Mouse (Mus musculus) liver, embryonic 16.5 days (tissue): ENCODE data around the gene Asf1b. TPM values are rescaled to one million over a fixed set of nuclear protein-coding genes. Genes with fewer than 3 reads are reported as not detected.
A peak's percentile ranks its signal among the peaks of the same experiment; 100 is the strongest.
"Not testable (repeated sequence)": the region's sequence is repeated elsewhere in the genome, so short reads cannot be mapped to it uniquely, and the experiment has no call there.

ENCODE experiments used
- ATAC-seq: fragments of 200-750 bp; cut with Nextera tagmentation; 2 replicates; pipeline ENCODE4 v1.8.0; 2017; ENCODE audit warnings: low read depth, mild to moderate bottlenecking, moderate number of reproducible peaks, moderate library complexity
- H3K27ac ChIP-seq: fragments of 300-500 bp; sonication (generic); 2 replicates; pipeline ENCODE4 v1.5.1; 2014; ENCODE audit warnings: mild to moderate bottlenecking, low read length
- H3K27me3 ChIP-seq: fragments of 300-500 bp; sonication (generic); 2 replicates; pipeline ENCODE4 v1.6.1; 2014; ENCODE audit warnings: low read depth, low read length, mixed read lengths; ENCODE audit not compliant: control insufficient read depth, insufficient read depth
- H3K36me3 ChIP-seq: fragments of 300-500 bp; sonication (generic); 2 replicates; pipeline ENCODE4 v1.6.1; 2014; ENCODE audit warnings: mild to moderate bottlenecking; ENCODE audit not compliant: control insufficient read depth, insufficient read depth
- H3K4me1 ChIP-seq: fragments of 300-500 bp; sonication (generic); 2 replicates; pipeline ENCODE4 v1.6.1; 2014; ENCODE audit warnings: low read depth, low read length, mixed read lengths; ENCODE audit not compliant: control insufficient read depth
- H3K4me2 ChIP-seq: fragments of 300-500 bp; sonication (generic); 2 replicates; pipeline ENCODE4 v1.6.1; 2014; ENCODE audit warnings: low read depth, low read length, mixed read lengths
- H3K4me3 ChIP-seq: fragments of 300-500 bp; sonication (generic); 2 replicates; pipeline ENCODE4 v1.5.1; 2014; ENCODE audit warnings: low read depth, mild to moderate bottlenecking, low read length
- H3K9ac ChIP-seq: fragments of 300-500 bp; sonication (generic); 2 replicates; pipeline ENCODE4 v1.6.1; 2014; ENCODE audit warnings: low read depth, low read length
- H3K9me3 ChIP-seq: fragments of 300-500 bp; sonication (generic); replicated peaks from 2 replicates; pipeline ENCODE4 v1.6.1; 2016; ENCODE audit warnings: low read length; ENCODE audit not compliant: control insufficient read depth
- WGBS: fragments of 180-500 bp; shearing (Covaris S2); extraction: QIAGEN DNeasy Blood & Tissue Kit; methylation state at CpG from one replicate; pipeline ENCODE4 v1.1.7; 2014; ENCODE audit not compliant: insufficient replicate concordance; 5-methylcytosine and 5-hydroxymethylcytosine counted together
- polyA plus RNA-seq: library from polyadenylated mRNA; unstranded; fragments of >200 nt; fragmentation: Nextera tagmentation; extraction: Ambion mirVana; gene quantifications from 2 replicates; pipeline ENCODE4 v1.2.1, GENCODE M21; 2015

Gene Asf1b
- polyA plus RNA-seq, 1 experiment from 2014 or later: 110 TPM

DNA sequence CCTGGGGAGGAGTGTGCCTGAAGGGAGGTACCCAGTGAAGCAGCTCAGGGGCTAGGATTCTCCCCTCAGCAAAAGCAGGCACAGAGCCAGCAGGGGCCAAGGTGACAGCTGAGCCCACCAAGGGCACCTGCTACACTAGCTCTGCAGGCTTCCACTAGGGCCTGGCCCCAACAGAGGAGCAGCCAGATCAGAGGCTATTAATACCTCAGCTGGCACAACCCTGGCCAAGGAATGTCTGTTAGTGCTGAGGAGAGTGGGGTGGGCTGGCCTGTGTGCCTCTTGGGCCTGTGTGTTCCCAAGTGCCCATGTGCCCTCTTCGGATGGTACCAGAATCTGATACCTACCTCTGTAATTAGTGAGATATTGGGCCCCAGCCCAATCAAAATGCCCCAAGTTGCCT is 24.9 kb downstream of the Asf1b start:
- no peaks in the 10 kb centered on the region for H3K27me3 ChIP-seq
- peaks cover 10% of the 10 kb centered on the region for H3K36me3 ChIP-seq
- no peak overlapping the region for H3K27ac ChIP-seq
- ATAC-seq: no peak
- no peak overlapping the region for H3K4me2 ChIP-seq
- no peak overlapping the region for H3K4me3 ChIP-seq
- 57% methylated on average over 1 of the region's 1 CpGs for WGBS
- H3K9me3 ChIP-seq: no peaks in the 10 kb centered on the region
- H3K9ac ChIP-seq: no peak overlapping the region
- peaks cover 15% of the 10 kb centered on the region for H3K4me1 ChIP-seq

DNA sequence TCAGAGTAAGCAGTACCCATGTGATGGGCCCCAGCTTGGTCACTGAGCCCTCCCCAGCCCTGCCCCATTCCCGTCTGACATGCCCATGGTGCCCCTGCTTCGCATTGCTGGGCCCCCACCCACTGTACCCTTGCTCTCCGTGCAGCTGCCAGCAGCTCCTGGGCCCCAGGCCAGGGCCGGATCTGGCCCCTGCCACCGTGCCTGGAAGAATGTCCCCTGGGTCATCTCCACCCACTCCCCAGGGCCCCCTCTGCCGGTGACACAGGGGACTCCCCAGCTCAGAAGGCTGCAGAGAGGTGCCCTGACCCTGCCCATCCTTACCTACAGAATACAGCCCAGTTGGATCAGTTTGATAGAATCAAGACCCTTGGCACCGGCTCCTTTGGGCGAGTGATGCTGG is 25.5 kb downstream of the Asf1b start:
- no peak for ATAC-seq

DNA sequence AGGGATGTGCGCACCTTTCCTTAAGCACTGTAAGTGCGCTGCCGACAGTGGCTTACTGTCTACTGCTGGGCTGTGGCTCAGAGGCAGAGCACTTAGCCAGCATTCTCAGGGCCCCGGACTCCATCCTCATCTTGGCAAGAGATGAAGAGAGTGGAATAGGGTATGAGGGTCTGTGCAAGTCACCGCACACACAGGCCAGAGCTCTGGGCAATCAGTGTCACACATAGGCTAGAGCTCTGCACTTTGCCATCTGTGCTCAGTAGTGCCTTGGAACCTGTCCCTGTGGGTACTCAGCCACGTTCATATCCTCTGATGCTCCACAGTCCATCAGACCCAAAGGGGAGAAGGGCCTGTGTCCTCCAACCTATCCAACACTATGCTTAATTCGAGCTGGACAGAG is 26.2 kb downstream of the Asf1b start:
- H3K9me3 ChIP-seq: no peaks in the 10 kb centered on the region
- H3K4me1 ChIP-seq: peaks cover 15% of the 10 kb centered on the region
- no peak overlapping the region for H3K4me2 ChIP-seq
- no peak overlapping the region for H3K9ac ChIP-seq
- no peak overlapping the region for H3K27ac ChIP-seq
- peaks cover 13% of the 10 kb centered on the region for H3K36me3 ChIP-seq
- WGBS: 82% methylated on average over 7 of the region's 7 CpGs
- no peaks in the 10 kb centered on the region for H3K27me3 ChIP-seq
- no peak overlapping the region for H3K4me3 ChIP-seq
- ATAC-seq: no peak

More for the DNA sequence above, 25.5 kb downstream of the Asf1b start:
- H3K36me3 ChIP-seq: peaks cover 12% of the 10 kb centered on the region
- peaks cover 15% of the 10 kb centered on the region for H3K4me1 ChIP-seq
- H3K9ac ChIP-seq: no peak overlapping the region
- H3K9me3 ChIP-seq: no peaks in the 10 kb centered on the region
- H3K27me3 ChIP-seq: no peaks in the 10 kb centered on the region
- H3K4me2 ChIP-seq: no peak overlapping the region
- H3K4me3 ChIP-seq: no peak overlapping the region
- WGBS: 80% methylated on average over 8 of the region's 8 CpGs
- no peak overlapping the region for H3K27ac ChIP-seq

- Histone ChIP-seq H3K4me3 (no peak overlapping the region), H3K9ac (no peak overlapping the region), H3K27ac (no peak overlapping the region), H3K36me3 (peaks cover 20% of the 10 kb centered on the region), H3K4me1 (peaks cover 9% of the 10 kb centered on the region), H3K4me2 (no peak overlapping the region), H3K27me3 (no peaks in the 10 kb centered on the region), H3K9me3 (no peaks in the 10 kb centered on the region)
- WGBS: 44% methylated on average over 4 of the region's 4 CpGs
- peak; percentile 73 for ATAC-seq
Measured at GRCm38 (mm10) chr8:83982449-83982848, 27.1 kb downstream of the Asf1b start.

GRCm38 (mm10) chr8:83983222-83983621 is 27.9 kb downstream of the Asf1b start:
- H3K9me3 ChIP-seq: not testable (repeated sequence)

GRCm38 (mm10) chr8:83989243-83989642 is 33.9 kb downstream of the Asf1b start:
- H3K27me3 ChIP-seq: no peaks in the 10 kb centered on the region
- H3K27ac ChIP-seq: no peak overlapping the region
- H3K9ac ChIP-seq: no peak overlapping the region
- peaks cover 18% of the 10 kb centered on the region for H3K36me3 ChIP-seq
- ATAC-seq: no peak
- 44% methylated on average over 7 of the region's 7 CpGs for WGBS
- no peak overlapping the region for H3K4me3 ChIP-seq
- H3K4me1 ChIP-seq: peaks cover 26% of the 10 kb centered on the region
- H3K4me2 ChIP-seq: no peak overlapping the region
- H3K9me3 ChIP-seq: no peaks in the 10 kb centered on the region

More at GRCm38 (mm10) chr8:83983222-83983621, 27.9 kb downstream of the Asf1b start:
- not testable (repeated sequence) for H3K27me3 ChIP-seq, H3K4me1 ChIP-seq, H3K9ac ChIP-seq, H3K4me2 ChIP-seq, H3K4me3 ChIP-seq, H3K27ac ChIP-seq, ATAC-seq
- peaks cover 22% of the 10 kb centered on the region for H3K36me3 ChIP-seq
- WGBS: 85% methylated on average over 2 of the region's 2 CpGs

DNA sequence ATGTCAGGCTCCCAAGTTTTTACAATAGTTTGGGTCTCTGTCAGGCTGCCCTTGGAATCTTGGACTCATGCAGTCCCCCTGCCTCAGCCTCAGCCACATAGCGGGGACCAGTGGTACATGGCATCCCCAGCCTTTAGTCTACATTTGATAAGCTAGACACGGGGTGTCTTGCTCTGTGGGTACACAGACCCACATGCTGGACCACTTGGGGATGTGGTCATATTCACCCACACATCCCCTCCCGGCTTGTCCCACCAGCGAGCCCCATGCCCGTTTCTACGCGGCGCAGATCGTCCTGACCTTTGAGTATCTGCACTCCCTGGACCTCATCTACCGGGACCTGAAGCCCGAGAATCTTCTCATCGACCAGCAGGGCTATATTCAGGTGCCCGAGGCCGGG is 34.9 kb downstream of the Asf1b start:
- Histone ChIP-seq H3K27ac (no peak overlapping the region), H3K9me3 (no peaks in the 10 kb centered on the region), H3K4me2 (no peak overlapping the region), H3K9ac (no peak overlapping the region), H3K36me3 (peaks cover 18% of the 10 kb centered on the region), H3K27me3 (no peaks in the 10 kb centered on the region), H3K4me3 (no peak overlapping the region), H3K4me1 (peaks cover 28% of the 10 kb centered on the region)
- WGBS: 86% methylated on average over 14 of the region's 14 CpGs
- no peak for ATAC-seq

- Histone ChIP-seq H3K27me3 (no peaks in the 10 kb centered on the region), H3K4me1 (peaks cover 36% of the 10 kb centered on the region), H3K9ac (no peak overlapping the region), H3K36me3 (peaks cover 8% of the 10 kb centered on the region; the same call in 1 of the 2 replicates), H3K4me3 (no peak overlapping the region), H3K27ac (peak overlapping the region; percentile 62), H3K4me2 (0 out of 2 replicates have a peak overlapping the region, but pooled peaks have one; percentile 10), H3K9me3 (no peaks in the 10 kb centered on the region)
- 19% methylated on average over 2 of the region's 2 CpGs for WGBS
- peak; percentile 49 for ATAC-seq
Measured at GRCm38 (mm10) chr8:83992488-83992887, 37.2 kb downstream of the Asf1b start.

DNA sequence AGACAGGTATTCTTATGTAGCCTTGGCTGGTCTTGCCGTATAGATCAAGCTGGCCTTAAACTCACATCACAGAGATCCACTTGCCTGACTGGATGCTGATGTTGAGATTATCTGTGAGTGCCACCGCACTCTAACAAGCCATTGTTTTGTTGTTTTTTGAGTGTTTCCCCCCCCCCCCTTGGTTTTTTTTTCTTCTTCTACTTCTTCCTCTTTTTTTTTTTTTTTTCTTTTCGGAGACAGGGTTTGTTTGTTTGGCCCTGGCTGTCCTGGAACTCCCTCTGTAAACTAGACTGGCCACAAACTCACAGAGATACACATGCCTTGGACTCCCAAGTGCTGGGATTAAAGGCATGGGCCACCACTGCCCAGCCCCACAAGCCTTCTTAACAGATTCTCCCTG is 38.7 kb downstream of the Asf1b start:
- WGBS: 31% methylated on average over 3 of the region's 3 CpGs
- no peak overlapping the region for H3K4me2 ChIP-seq
- H3K27me3 ChIP-seq: no peaks in the 10 kb centered on the region
- ATAC-seq: no peak
- peaks cover 42% of the 10 kb centered on the region for H3K4me1 ChIP-seq
- H3K4me3 ChIP-seq: no peak overlapping the region
- no peaks in the 10 kb centered on the region for H3K9me3 ChIP-seq
- peak overlapping the region; percentile 1 for H3K27ac ChIP-seq
- H3K36me3 ChIP-seq: peaks cover 6% of the 10 kb centered on the region; the same call in 1 of the 2 replicates
- H3K9ac ChIP-seq: no peak overlapping the region
